Mouse (Mus musculus): ENCODE data around the gene Ott.
"Not testable (repeated sequence)": the region's sequence is repeated elsewhere in the genome, so short reads cannot be mapped to it uniquely, and the experiment has no call there.

Ott gene

GRCm38 (mm10) chrX:149073982-149074381 is at the start of gene Ott:
Ott (plus strand) TSS chrX:149074282.
- DNase-seq = not testable (repeated sequence)
